Mouse (Mus musculus): ENCODE results near the gene Fgfr2. TPM values are rescaled to one million over a fixed set of nuclear protein-coding genes. Genes with fewer than 3 reads are reported as not detected.

The Fgfr2 gene
- polyA plus RNA-seq, 3 experiments from 2014 or later = 0.27 TPM; not detected in 2

DNA sequence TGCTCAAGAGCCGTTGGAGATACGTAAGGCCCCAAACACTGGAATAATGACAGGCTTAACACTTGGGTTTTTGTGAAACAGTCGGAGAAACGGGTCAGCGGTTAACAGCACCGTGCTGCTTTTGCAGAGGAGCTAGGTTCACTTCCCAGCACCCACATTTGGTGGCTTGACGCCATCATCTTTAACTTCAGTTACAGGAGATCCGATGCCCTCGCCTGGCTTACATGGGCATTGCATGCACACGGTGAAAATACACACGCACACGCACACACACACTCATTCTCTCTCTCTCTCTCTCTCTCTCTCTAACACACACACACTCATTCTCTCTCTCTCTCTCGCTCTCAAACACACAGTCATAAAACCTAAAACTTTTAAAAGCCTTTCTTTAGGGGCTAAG, 2741.0 kb downstream of the Fgfr2 start:
- ATAC-seq = no peak

GRCm38 (mm10) chr7:130381387-130381951, 2741.7 kb downstream of the Fgfr2 start:
- ATAC-seq = no peak

- ATAC-seq = no peak
Observed at GRCm38 (mm10) chr7:130380769-130381355, 2742.3 kb downstream of the Fgfr2 start.

DNA sequence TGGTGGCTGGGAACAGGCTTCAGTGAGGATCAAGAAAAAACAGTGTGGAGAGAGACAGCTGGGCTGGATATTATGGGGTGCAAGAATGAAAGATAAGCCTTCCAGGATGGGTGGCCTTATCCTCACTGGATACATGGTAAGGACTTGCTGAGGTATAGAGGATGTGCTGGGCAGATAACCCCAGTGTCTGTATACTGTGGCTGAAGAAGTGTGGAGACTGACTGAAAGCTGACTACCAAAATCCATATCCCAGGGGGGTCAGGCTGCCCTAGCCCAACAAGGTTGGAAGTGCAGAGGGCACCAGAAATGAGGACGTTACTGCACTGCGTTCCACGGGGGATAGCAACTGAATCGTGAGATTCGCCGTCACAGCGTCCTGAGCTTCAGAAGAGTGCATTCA, 2742.8 kb downstream of the Fgfr2 start:
- ATAC-seq = no peak

GRCm38 (mm10) chr7:130379886-130380285, 2743.3 kb downstream of the Fgfr2 start:
- ATAC-seq = no peak

DNA sequence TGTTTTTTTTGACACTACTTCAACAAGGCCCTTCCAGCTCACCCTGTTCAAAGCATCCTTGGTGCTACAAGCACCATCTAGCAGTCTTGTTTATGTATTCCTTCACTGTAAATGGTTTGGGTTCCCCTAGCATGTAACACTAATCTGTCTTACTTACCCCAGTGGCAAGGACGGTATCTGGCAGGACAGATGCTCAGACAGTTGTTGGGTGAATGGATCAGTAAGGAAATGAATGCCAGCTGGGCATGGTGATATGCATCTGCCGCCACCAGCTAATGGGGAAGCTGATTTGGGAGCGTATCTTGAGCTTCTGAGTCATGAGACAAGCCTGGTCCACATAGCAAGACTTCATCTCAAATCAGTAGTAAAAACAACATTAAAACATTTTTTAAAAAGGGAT, 2744.8 kb downstream of the Fgfr2 start:
- no peak for ATAC-seq

GRCm38 (mm10) chr7:130374311-130374710, 2748.8 kb downstream of the Fgfr2 start:
- no peak for ATAC-seq

GRCm38 (mm10) chr7:130368827-130369641, 2754.1 kb downstream of the Fgfr2 start:
- ATAC-seq = no peak

GRCm38 (mm10) chr7:130368036-130368826, 2754.9 kb downstream of the Fgfr2 start:
- no peak for ATAC-seq

DNA sequence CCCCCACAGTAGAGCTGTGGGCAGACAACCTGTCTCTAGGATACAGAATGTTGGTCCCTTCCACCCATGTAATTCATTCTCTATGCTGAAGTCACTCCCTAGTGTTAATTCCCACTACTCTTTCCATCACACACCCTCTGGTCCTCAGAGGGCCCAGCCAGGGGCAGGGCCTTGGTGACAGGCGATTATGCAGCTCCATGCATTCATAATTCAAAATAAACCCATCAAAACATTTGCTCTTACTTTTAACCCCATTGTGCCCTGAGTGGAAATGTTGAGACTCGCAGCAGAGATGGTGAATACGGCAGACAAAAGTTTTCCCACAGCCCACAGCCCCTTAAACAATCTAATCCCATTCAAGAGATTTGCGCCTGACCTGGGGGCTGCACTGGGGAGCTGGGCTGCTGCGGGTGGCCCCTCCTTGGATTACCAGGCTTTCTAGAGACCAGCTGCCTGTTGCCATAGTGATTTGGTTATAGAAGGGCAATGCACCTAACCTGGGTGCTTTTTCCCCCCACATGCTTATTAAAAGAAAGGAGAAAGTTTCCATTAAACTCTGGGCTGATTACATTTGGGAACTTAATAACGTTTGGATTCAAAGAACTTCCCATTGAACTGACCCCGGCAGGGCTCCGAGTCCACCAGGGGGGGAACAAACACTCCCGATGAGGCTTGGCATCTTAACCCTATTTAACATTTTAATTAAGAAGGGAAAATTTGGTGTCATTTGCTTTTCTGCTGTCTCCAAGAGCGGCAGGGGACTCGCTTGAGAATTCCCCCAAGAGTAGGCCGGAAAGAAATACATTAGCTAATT, 2755.7 kb downstream of the Fgfr2 start:
- no peak for ATAC-seq

DNA sequence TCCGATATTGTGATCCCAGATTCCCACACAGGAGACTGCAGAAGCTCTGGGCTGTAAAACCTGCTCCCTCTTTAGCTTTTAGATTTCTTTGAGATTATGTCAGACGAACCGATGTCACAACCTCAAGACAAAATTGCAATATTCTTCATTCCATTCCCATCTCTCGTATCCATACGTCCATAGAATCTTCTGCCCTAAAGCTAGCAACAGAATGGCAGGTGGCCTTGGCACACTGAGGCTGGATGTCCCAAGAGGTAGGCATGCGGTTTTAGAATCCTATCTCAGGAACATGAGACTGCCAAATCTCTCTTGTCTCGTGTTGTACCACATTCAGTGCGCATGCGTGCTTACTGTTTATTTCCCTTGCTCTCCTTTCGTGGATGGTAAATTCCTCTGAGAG, 2757.4 kb downstream of the Fgfr2 start:
- no peak for ATAC-seq

DNA sequence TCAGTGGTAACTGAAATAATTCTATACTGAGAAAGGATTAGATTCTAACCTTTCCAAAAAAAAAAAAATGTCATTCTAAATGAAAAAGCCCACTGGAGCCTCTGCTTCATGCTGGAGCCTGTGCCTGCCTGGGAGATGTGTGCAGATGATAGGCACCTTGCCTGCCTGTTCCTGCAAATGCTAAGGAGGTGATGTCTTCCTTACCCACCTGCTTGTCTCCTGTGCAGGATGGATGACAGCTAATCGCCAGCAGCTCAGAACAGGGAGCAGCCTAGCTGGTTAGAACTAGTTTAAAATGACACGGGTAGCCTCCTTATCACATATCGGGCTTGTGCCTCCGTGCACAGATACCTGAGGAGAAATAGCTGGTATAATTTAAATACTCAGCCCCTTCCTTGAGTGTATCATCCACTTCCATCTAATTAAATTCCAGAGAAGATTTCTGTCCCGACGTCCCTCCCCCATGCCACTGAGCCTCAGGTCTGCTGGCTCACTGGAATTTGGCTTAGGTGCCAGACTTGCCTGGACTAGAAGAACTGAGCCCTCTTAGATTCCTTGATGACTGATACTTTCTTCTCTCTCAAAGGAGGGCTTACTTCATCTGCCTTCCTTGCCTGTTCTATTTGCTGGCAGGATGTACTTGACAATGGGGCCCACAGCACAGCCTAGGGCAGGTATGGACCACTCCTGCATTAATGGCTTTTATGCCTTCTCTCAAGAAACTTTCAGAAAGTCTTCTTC, 2782.6 kb downstream of the Fgfr2 start:
- ATAC-seq = no peak

- ATAC-seq = no peak
Observed at GRCm38 (mm10) chr7:130337601-130338000, 2785.5 kb downstream of the Fgfr2 start.

DNA sequence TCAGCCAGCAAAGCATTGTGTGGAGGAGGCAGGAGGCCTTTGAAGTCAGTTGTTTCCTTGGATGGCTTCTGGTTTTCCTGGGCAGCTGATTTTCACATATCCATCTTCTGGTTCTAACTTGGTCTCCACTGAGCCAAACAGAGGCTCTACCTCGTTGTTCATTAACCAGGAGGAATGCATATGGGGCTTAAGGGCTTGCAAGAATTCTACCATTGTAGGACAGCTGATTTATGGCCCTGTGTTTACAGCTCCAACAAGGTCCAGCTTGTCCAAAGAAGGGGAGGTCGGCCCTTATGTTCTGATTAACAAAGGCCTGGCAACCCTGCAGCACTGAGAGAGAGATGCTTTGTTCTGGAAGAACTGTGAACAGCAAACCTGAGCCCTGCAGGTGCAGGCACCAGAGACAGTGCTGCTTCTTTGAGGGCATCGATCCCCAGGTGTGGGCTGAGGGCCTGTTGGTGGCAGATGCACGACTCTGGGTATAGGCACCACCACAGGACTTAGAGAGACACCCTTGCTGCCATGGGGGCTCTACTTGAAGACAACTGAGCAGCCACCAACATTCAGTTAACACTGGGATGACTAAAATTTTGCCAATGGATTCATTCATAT, 2787.6 kb downstream of the Fgfr2 start:
- ATAC-seq = no peak

GRCm38 (mm10) chr7:130332515-130333220, 2790.5 kb downstream of the Fgfr2 start:
- ATAC-seq = no peak

- ATAC-seq = no peak
Observed at GRCm38 (mm10) chr7:130327603-130328365, 2795.4 kb downstream of the Fgfr2 start.

- ATAC-seq = no peak
Observed at GRCm38 (mm10) chr7:130325983-130326433, 2797.1 kb downstream of the Fgfr2 start.

GRCm38 (mm10) chr7:130324716-130325401, 2798.3 kb downstream of the Fgfr2 start:
- ATAC-seq = no peak

- ATAC-seq = no peak
Observed at GRCm38 (mm10) chr7:130323766-130324165, 2799.4 kb downstream of the Fgfr2 start.

Measured in inflammation-experienced regulatory T-cells, adult 6 months (primary cell).